Mouse (Mus musculus) lung, adult 2 months (tissue): ENCODE measurements around the gene Negr1.

ENCODE experiments used
- CTCF ChIP-seq: fragments of 200-500 bp; IDR thresholded peaks from 2 replicates; pipeline ENCODE4 v1.5.1; 2011; ENCODE audit warnings: mild to moderate bottlenecking, low read length, control low read depth; ENCODE audit not compliant: insufficient read depth
- POLR2A ChIP-seq: fragments of 200-500 bp; IDR thresholded peaks from 2 replicates; pipeline ENCODE4 v1.6.1; 2011; ENCODE audit warnings: low read depth, mild to moderate bottlenecking, control low read depth, low read length, borderline replicate concordance; ENCODE audit errors: extremely low read depth

DNA sequence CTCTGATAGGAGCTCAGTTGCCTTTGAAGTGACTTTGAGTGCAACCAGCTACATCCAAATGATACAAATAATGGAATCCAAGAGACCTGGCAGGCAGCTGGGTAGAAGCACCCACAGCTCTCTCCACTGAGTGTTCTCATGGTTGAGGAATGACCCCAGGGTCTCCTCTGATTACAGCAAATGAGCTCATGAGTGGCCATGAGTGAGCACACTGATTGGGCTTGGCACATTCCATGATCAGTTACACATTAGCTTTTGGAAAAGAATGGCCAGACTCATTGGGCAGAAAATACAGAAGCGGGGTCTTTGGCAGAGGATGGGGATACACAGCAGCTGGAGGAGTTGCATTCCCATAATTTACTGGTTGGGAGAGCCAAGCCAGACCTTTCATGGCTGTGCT, 678.6 kb downstream of the Negr1 start:
- TF ChIP-seq POLR2A, result no peak
- TF ChIP-seq CTCF, result no peak
